Mouse (Mus musculus) gastrocnemius, adult 8-10 months (tissue): ENCODE results near the gene Polr1e. TPM values are rescaled to one million over a fixed set of nuclear protein-coding genes. Genes with fewer than 3 reads are reported as not detected.
"Not testable (repeated sequence)": the region's sequence is repeated elsewhere in the genome, so short reads cannot be mapped to it uniquely, and the experiment has no call there.

ENCODE experiments used
- DNase-seq, 2 experiments: peaks; one replicate each; pipeline ENCODE4 v3.0.0; 2022; ENCODE audit warnings: low spot score in 2 of 2
- total RNA-seq, 4 experiments: library from RNA; stranded (reverse); gene quantifications; 2 replicates each; pipeline ENCODE4 v1.2.4; 2022

Gene Polr1e
- total RNA-seq = 1 to 10 TPM; 3.7 to 6.7 (median 4.0) TPM

GRCm38 (mm10) chr4:45018452-45018980 lies at the start of gene Polr1e:
Gene Polr1e (plus strand): TSS chr4:45018583.
- peak; percentile 92 for DNase-seq

GRCm38 (mm10) chr4:44970056-44970455 lies 48.3 kb upstream of the Polr1e start:
- DNase-seq = no peak

- DNase-seq = no peak
Observed at GRCm38 (mm10) chr4:44970612-44971110, 47.7 kb upstream of the Polr1e start.

DNA sequence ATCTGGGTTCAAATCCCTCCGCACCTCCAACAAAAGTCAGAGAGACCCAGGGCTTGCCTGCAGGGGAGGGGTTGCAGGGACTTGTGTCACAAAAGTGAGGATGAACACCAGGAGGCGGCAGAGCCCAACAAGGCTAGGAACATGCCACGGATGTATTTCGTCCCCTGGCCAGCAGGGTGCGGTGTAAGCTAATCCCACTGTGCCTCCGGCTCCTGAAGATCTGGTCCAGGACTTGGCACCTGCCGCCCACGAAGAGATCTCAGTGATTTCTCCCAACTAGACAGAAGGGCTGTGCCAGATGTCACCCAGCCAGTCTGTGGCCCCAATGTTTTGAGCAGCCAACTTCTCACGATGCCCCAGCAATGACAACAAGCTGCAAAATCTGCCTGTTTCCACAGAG lies 44.9 kb upstream of the Polr1e start:
- DNase-seq = peak; percentile 67 to 75

DNA sequence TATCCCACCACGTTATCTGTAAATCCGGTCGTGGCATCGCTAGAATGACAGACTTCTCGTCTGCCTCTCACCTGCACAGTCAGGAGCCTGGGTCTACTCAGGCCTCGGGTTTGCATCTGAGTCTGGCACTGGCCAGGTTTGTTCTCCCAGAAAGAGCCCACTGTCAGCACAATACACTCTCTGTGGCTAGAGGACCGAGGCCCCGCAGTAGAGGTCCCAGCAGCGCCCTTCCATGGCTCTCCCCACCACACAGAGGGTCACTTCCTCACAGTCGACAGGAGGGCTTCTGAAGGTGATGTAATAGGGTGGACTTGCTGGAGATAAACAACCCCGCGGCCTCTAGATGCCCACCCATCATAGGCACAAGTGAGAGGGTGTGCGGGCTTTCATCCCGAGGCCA lies 44.5 kb upstream of the Polr1e start:
- no peak for DNase-seq

- DNase-seq = no peak
Observed at GRCm38 (mm10) chr4:44974331-44974730, 44.1 kb upstream of the Polr1e start.

DNA sequence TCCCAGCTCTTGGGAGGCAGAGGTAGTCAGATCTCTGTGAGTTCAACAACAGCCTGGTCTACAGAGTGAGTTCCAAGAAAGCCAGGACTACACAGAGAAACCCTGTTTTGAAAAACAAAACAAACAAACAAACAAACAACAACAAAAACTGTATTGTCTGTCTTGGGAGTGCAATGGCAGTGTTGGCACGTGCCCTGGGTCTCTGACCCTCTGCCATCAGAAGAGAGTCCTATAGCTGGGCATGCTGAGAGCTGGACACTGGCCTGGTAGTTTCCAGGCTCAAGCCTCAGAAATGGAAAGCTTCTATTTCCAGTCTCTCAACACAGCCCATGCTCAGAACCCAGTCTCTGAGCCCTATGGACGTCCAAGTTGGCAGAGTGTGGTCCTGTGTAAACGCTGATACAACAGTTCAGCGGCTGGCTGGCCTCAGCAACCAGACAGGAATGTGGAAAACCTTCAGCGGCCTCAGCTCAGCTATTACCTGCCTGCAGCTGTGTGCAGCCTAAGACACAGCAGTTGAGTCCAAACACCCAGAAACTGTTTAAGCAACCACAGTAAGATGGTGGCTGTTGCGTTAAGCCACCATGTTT lies 42.3 kb upstream of the Polr1e start:
- DNase-seq = no peak

DNA sequence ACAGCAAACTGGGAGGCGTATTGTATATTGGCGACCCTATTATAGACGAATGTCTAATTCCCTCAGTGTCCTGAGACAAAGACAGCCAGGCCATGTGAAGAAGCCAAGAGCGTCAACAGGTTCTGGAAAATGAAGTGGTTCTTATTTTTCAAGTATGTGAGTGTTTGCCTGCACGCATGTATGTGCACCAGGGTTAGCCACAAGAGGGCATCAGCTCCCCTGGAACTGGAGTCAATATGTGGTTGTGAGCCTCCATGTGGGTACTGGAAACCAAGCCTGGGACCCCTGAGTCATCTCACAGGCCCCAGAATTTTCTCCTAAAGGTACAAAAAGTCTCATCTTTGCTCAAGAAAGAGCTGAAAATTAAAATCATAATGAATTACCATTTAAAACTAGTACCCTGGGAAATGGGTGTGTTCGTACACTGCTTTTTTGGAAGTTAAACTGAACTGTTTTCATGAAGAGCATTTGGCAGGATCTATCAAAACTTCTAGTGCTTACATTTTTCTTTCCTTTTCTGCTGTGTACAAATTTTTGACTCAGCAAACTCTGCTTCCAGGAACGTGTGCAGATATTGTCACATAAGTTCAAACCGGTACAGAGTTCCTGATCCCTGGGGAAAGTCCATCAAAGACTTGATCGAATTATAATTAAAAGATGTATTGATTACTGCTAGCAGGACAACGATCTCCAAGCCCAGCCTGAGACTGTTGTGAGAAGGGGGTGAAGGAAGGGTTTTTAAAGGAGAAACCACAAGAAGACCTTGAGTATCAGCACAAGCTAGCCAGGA lies 41.3 kb upstream of the Polr1e start:
- no peak for DNase-seq

GRCm38 (mm10) chr4:44978175-44978574 lies 40.2 kb upstream of the Polr1e start:
- DNase-seq = no peak

DNA sequence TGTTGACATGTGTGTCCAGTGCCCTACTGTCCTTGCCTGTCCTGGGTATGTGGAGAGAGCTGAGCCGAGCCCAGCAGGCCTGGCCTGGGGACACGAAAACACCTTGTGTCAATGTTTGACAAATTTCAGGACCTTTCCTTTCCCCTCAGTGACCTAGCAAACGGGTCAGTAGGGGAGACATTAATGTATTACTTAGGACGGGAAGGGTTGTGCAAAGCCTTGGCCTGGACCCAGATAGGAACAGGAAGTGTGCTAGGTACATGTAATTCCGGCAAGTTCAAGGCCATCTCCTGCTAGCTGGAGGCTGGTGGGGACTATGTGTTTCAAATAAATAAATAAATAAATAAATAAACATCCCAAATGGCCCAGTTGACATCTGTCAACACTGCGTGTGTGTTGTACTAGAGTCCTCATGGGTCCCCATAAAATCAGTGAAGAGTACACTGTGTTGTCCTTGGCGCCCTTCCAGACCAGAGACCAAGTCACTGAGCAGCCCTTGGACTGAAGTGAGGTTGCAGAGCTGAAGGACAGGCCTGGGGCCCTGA lies 38.5 kb upstream of the Polr1e start:
- DNase-seq = no peak

GRCm38 (mm10) chr4:44981280-44981973 lies 37.0 kb upstream of the Polr1e start, which contains the start of gene Grhpr:
Gene Grhpr (plus strand): TSS chr4:44981395.
- peak; percentile 71 to 80 for DNase-seq

GRCm38 (mm10) chr4:44981974-44982287 lies 36.5 kb upstream of the Polr1e start:
- no peak for DNase-seq

- no peak for DNase-seq
Observed at GRCm38 (mm10) chr4:44982440-44983130, 35.8 kb upstream of the Polr1e start.

DNA sequence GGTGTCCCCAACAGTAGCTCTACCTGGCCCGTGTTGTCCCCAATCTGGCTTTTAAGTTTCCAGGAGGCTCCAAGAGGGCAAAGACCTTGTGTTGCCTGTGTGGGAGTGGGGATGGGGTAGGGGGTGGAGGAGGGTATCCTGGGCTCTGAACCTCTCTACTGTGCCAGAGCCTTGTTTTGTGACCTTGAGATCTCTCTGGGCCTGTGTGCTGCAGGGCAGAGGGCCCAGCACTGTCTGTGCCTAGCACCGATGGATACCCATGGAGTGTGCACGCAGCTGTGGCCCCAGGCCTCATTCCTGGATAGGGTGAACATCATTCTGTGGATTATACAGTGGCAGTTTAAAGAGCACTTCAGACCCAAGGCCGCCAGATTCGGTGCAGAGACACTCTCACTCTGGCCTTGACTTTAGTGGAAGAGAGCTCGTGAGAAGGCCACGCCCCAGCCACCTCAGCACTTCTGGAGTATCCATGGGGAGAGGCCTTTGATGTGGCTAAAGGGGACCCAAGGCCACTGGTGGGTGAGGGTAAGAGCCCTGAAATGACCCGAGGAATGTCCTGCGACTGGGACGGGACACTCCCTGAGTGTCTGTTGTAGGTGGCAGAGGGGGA lies 35.1 kb upstream of the Polr1e start:
- DNase-seq = no peak

DNA sequence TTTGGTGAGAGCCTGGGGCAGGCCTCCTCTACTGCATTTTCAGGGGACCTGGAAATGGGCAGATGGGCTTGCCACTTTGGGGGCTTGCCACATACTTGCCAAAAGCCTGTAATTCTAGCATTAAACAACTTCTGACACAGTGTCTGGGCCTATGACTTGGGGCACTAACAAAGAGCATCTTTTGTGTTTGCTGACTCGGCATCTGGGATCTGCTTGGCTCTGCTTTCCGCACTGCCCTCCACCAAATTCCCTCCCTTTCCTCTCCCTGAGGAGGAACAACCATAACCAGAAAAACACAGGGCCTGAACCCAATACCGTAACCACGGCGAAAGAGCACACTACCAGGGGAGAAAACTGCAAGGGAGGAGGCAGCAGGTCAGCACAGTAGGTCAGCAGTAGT lies 27.8 kb upstream of the Polr1e start:
- DNase-seq = no peak

DNA sequence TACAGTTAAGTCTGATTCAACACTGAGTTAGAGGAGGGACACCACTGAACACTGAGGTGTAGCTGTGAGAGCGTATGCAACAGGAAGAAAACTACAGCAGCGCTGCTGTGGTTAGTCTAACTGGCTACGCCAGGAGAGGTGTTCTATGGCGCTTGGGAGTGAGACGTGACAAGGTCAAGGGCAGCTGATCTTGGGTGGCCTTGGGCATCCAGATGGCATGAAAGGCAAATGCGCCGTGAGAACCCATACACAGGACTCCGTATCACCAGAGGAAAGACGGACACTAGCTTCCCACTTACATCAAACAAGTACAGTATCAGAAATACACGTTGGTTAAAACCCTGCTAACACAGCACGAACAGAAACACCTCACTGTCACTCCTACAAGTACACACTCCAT lies 26.1 kb upstream of the Polr1e start:
- DNase-seq = not testable (repeated sequence)

DNA sequence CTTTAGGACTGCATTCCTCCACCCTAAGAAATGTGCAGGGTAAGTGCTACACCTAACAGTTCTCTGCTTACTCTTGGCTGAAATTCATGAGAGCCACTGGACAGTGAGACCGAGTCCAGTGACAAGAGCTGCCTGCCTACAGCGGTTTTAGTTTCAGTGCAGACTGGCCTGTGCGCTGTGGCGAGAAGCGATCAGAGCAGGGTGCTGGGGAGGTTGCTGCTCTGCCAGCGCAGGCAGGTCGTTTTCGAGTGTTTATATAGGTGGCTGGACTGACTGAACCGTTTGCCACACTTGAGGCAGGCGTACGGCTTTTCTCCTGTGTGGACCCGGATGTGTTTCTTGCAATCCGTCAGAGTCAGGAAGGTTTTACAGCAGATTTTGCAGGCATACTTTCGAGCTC lies 25.2 kb upstream of the Polr1e start:
- not testable (repeated sequence) for DNase-seq

DNA sequence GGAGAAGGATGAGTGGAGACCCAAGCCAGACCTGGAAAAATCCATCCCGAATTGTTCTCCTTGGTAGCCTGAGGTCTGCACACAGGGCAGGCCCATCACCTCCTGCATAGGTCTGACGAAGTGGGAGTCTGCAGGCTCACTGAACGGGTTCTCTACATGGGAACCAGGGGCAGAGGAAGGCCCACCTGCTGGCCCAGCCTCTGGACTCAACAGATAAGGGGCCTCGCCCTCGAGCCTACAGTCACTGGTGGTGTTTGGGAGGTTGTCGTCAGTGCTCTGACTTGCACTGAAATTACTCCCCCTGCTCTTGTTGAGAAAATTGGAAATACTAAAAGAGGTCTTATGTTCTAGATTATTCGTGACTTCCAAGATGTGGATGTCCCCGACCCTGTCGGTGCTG lies 24.5 kb upstream of the Polr1e start:
- DNase-seq = no peak

GRCm38 (mm10) chr4:44994776-44995175 lies 23.6 kb upstream of the Polr1e start:
- DNase-seq = no peak

GRCm38 (mm10) chr4:44998071-44998470 lies 20.3 kb upstream of the Polr1e start:
- no peak for DNase-seq

DNA sequence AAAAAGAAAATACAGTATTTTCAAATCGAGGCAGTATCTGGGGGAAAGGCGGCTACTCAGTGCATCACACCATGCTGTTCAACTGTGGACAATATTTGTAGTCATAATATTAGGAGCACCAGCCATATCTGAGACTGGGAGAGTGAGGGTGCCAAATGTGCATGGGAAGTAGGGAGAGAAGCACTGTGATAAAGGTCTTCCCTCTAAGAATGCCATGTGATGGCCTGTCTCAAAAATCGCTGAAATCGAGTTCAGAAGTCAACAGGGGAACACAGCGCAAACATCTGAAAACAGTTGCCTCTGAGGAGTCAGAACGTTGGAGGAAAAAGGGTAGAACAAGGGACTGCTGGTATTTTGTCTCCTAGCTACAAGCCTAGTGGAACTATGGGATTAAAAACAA lies 18.4 kb upstream of the Polr1e start:
- DNase-seq = no peak
